Mouse (Mus musculus) lung, embryonic 15.5 days (tissue): ENCODE measurements around the gene Zfp433. TPM values are rescaled to one million over a fixed set of nuclear protein-coding genes. Genes with fewer than 3 reads are reported as not detected.
"Not testable (repeated sequence)": the region's sequence is repeated elsewhere in the genome, so short reads cannot be mapped to it uniquely, and the experiment has no call there.

Experiments used
- ATAC-seq: fragments of 200-750 bp; cut with Nextera tagmentation; 2 replicates; pipeline ENCODE4 v1.8.0; 2017; ENCODE audit warnings: moderate number of reproducible peaks, borderline replicate concordance; ENCODE audit not compliant: low FRiP score, low TSS enrichment; ENCODE audit errors: extremely low read depth
- H3K27ac ChIP-seq: fragments of 300-500 bp; sonication (generic); 2 replicates; pipeline ENCODE4 v1.5.1; 2015; ENCODE audit warnings: moderate library complexity, mild to moderate bottlenecking, inconsistent platforms
- H3K27me3 ChIP-seq: fragments of 300-500 bp; sonication (generic); 2 replicates; pipeline ENCODE4 v1.6.1; 2015; ENCODE audit warnings: inconsistent platforms
- H3K36me3 ChIP-seq: fragments of 300-500 bp; sonication (generic); 2 replicates; pipeline ENCODE4 v1.6.1; 2015; ENCODE audit warnings: inconsistent platforms
- H3K4me1 ChIP-seq: fragments of 300-500 bp; sonication (generic); 2 replicates; pipeline ENCODE4 v1.6.1; 2015; ENCODE audit warnings: inconsistent platforms
- H3K4me2 ChIP-seq: fragments of 300-500 bp; sonication (generic); 2 replicates; pipeline ENCODE4 v1.6.1; 2015; ENCODE audit warnings: inconsistent platforms, mild to moderate bottlenecking, moderate library complexity
- H3K4me3 ChIP-seq: fragments of 300-500 bp; sonication (generic); 2 replicates; pipeline ENCODE4 v1.5.1; 2015; ENCODE audit warnings: mild to moderate bottlenecking, inconsistent platforms
- H3K9ac ChIP-seq: fragments of 300-500 bp; sonication (generic); 2 replicates; pipeline ENCODE4 v1.6.1; 2015; ENCODE audit warnings: inconsistent platforms
- H3K9me3 ChIP-seq: fragments of 300-500 bp; sonication (generic); 2 replicates; pipeline ENCODE4 v1.6.1; 2016; ENCODE audit warnings: inconsistent platforms
- WGBS: fragments of 180-500 bp; shearing (Covaris S2); methylation state at CpG from one replicate; pipeline ENCODE4 v1.1.7; 2015; 5-methylcytosine and 5-hydroxymethylcytosine counted together
- polyA plus RNA-seq: library from polyadenylated mRNA; unstranded; fragments of >200 nt; fragmentation: Nextera tagmentation; extraction: Ambion mirVana; gene quantifications from 2 replicates; pipeline ENCODE4 v1.2.1, GENCODE M21; 2015

Zfp433 gene
- 17.7 and 18.0 TPM in 2 replicates for polyA plus RNA-seq

- H3K4me3 ChIP-seq, H3K27me3 ChIP-seq, H3K9me3 ChIP-seq, H3K9ac ChIP-seq, H3K27ac ChIP-seq, H3K4me1 ChIP-seq, H3K4me2 ChIP-seq, H3K36me3 ChIP-seq: not testable (repeated sequence)
- ATAC-seq: peak; percentile 100
- WGBS: no CpG with 5 or more reads among the region's 46 CpGs
Measured at GRCm38 (mm10) chr10:81704531-81705301, at the start of gene Zfp433. Zfp433 (plus strand) TSS chr10:81704825.

- peaks cover 2% of the 10 kb centered on the region for H3K4me1 ChIP-seq
- ATAC-seq: no peak
- H3K27me3 ChIP-seq: no peaks in the 10 kb centered on the region
- no peak overlapping the region for H3K4me3 ChIP-seq
- no peak overlapping the region for H3K9ac ChIP-seq
- H3K27ac ChIP-seq: no peak overlapping the region
- peaks cover 23% of the 10 kb centered on the region; the same call in 1 of the 2 replicates for H3K9me3 ChIP-seq
- WGBS: 95% methylated on average over 10 of the region's 10 CpGs
- H3K36me3 ChIP-seq: peaks cover 34% of the 10 kb centered on the region
- no peak overlapping the region for H3K4me2 ChIP-seq
Measured at GRCm38 (mm10) chr10:81655178-81655577, 49.4 kb upstream of the Zfp433 start.

DNA sequence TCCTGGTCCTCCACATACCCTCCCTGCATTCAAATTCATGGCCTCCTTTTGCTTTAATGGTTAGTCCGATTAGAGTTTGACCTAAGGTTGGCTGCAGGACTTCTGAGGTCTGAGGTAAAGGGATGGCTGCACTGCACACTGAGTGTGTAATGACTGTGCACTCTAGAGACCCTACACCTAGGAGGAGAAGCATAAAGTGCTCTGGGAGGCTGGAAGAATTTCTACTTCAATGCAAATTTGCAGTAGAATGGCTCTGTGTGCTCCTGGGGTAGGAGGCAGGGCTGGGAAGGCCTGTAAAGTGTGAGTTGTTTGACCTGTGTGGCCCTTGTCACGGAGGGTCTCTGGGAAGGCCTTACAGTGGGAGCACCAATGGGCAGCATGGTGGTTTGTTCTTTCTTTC is 48.5 kb upstream of the Zfp433 start:
- 94% methylated on average over 2 of the region's 2 CpGs for WGBS
- Histone ChIP-seq H3K27ac (no peak overlapping the region), H3K27me3 (no peaks in the 10 kb centered on the region), H3K9me3 (peaks cover 23% of the 10 kb centered on the region; the same call in 1 of the 2 replicates), H3K36me3 (peaks cover 34% of the 10 kb centered on the region), H3K4me2 (no peak overlapping the region), H3K4me1 (no peaks in the 10 kb centered on the region), H3K9ac (no peak overlapping the region), H3K4me3 (no peak overlapping the region)
- ATAC-seq: no peak

DNA sequence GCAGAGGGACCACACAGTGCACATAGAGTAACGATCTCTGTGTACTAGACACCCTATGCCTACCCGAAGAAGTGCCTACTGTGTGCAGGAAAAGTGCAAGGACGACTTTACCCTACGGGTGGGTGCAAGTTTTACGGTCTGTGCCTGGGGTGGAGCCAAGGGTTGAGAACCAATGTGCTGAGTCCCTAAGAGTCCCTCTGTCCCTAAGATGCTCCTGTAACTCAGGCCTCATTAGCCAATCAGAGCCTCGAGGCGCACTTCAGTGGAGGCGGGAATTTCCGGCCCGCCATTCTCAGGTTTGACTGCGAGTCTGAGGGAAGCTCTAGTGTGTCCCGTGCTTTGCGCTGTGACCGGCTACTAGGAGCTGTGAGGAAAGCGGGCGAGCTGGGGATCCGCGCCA is 17.5 kb upstream of the Zfp433 start:
- not testable (repeated sequence) for ATAC-seq, H3K9me3 ChIP-seq, H3K4me1 ChIP-seq, H3K36me3 ChIP-seq, H3K9ac ChIP-seq, H3K4me2 ChIP-seq, H3K27me3 ChIP-seq, H3K4me3 ChIP-seq, H3K27ac ChIP-seq
- WGBS: no CpG with 5 or more reads among the region's 18 CpGs

GRCm38 (mm10) chr10:81770506-81771403 is 66.1 kb downstream of the Zfp433 start, which contains the start of gene Gm3055:
Gm3055 (minus strand) TSS chr10:81771161.
- not testable (repeated sequence) for H3K27ac ChIP-seq, H3K9ac ChIP-seq, H3K4me1 ChIP-seq, H3K36me3 ChIP-seq, H3K9me3 ChIP-seq, H3K4me2 ChIP-seq, H3K27me3 ChIP-seq, H3K4me3 ChIP-seq
- no CpG with 5 or more reads among the region's 43 CpGs for WGBS
- ATAC-seq: peak; percentile 95

GRCm38 (mm10) chr10:81771404-81771777 is 66.8 kb downstream of the Zfp433 start:
- not testable (repeated sequence) for ATAC-seq, H3K27me3 ChIP-seq, H3K9ac ChIP-seq, H3K9me3 ChIP-seq, H3K4me3 ChIP-seq, H3K27ac ChIP-seq, H3K4me1 ChIP-seq, H3K4me2 ChIP-seq, H3K36me3 ChIP-seq
- no CpG with 5 or more reads among the region's 3 CpGs for WGBS

Other genes starting within 250 kb of the Zfp433 start
- 86.0 and 87.2 TPM in 2 replicates for gene Nfic, start 249.2 kb upstream of the Zfp433 start, polyA plus RNA-seq
- 0.34 and 0.42 TPM in 2 replicates for gene Celf5, start 222.1 kb upstream of the Zfp433 start, polyA plus RNA-seq
- 81.8 and 82.8 TPM in 2 replicates for gene Ncln, start 208.4 kb upstream of the Zfp433 start, polyA plus RNA-seq
- gene S1pr4, start 204.7 kb upstream of the Zfp433 start, polyA plus RNA-seq: 2.5 and 3.6 TPM in 2 replicates
- 1.7 and 1.8 TPM in 2 replicates for gene Gna15, start 180.6 kb upstream of the Zfp433 start, polyA plus RNA-seq
- gene Gna11, start 159.6 kb upstream of the Zfp433 start, polyA plus RNA-seq: 72.7 and 74.2 TPM in 2 replicates
- gene Aes, start 145.3 kb upstream of the Zfp433 start, polyA plus RNA-seq: 662 and 670 TPM in 2 replicates
- gene Tle2, start 130.3 kb upstream of the Zfp433 start, polyA plus RNA-seq: 39.3 and 49.7 TPM in 2 replicates
- 28.1 and 29.3 TPM in 2 replicates for gene Tle6, start 103.8 kb upstream of the Zfp433 start, polyA plus RNA-seq
- 0.66 and 0.78 TPM in 2 replicates for gene BC025920, start 98.6 kb upstream of the Zfp433 start, polyA plus RNA-seq
- 41.1 TPM in 2 replicates for gene Sirt6, start 77.0 kb upstream of the Zfp433 start, polyA plus RNA-seq
- 8.6 and 9.8 TPM in 2 replicates for gene Ankrd24, start 76.3 kb upstream of the Zfp433 start, polyA plus RNA-seq
- gene Gm10778, start 55.8 kb upstream of the Zfp433 start, polyA plus RNA-seq: 4.3 and 4.7 TPM in 2 replicates
- 10.0 and 11.4 TPM in 2 replicates for gene Gm3055, start 66.3 kb downstream of the Zfp433 start, polyA plus RNA-seq
- 3.5 and 5.2 TPM in 2 replicates for gene Gm4767, start 107.4 kb downstream of the Zfp433 start, polyA plus RNA-seq
- 9.5 and 10.5 TPM in 2 replicates for gene Gm32687, start 159.1 kb downstream of the Zfp433 start, polyA plus RNA-seq
- 2.9 and 5.1 TPM in 2 replicates for gene Zfp781, start 225.7 kb downstream of the Zfp433 start, polyA plus RNA-seq